Mouse (Mus musculus) MEL (cell line): Measurements from ENCODE around the gene Necab2. TPM values are rescaled to one million over a fixed set of nuclear protein-coding genes. Genes with fewer than 3 reads are reported as not detected.

Experiments used
- DNase-seq: peaks from one replicate; pipeline ENCODE4 v3.0.0; 2011; ENCODE audit warnings: low read depth, low spot score
- H3K27ac ChIP-seq: 2 replicates; pipeline ENCODE4 v1.5.1; 2012; ENCODE audit warnings: low read depth, mild to moderate bottlenecking, control low read depth, low read length, moderate library complexity; ENCODE audit not compliant: control insufficient read depth
- H3K27me3 ChIP-seq, 2 experiments: fragments of 150-350 bp in 1 of 2; sonication (generic) in 1 of 2; 2 replicates each; pipeline ENCODE4 v1.6.1; 2012; ENCODE audit warnings: low read length in 2 of 2, mild to moderate bottlenecking in 2 of 2, improper control_type of control experiment in 1 of 2, moderate library complexity in 1 of 2; ENCODE audit not compliant: insufficient read depth in 2 of 2, control insufficient read depth in 1 of 2
- H3K36me3 ChIP-seq, 2 experiments: 2 replicates each; pipeline ENCODE4 v1.6.1; 2012 to 2014; ENCODE audit warnings: low read length in 2 of 2, improper control_type of control experiment in 1 of 2, inconsistent platforms in 1 of 2, mild to moderate bottlenecking in 1 of 2; ENCODE audit not compliant: insufficient read depth in 2 of 2, control insufficient read depth in 1 of 2
- H3K4me1 ChIP-seq, 2 experiments: fragments of 150-350 bp in 1 of 2; sonication (generic) in 1 of 2; 2 replicates each; pipeline ENCODE4 v1.6.1; 2012; ENCODE audit warnings: low read length in 2 of 2, improper control_type of control experiment in 1 of 2, mild to moderate bottlenecking in 1 of 2; ENCODE audit not compliant: insufficient read depth in 2 of 2, control insufficient read depth in 1 of 2
- H3K4me3 ChIP-seq, 2 experiments: fragments of 150-350 bp in 1 of 2; sonication (generic) in 1 of 2; 2 replicates each; pipeline ENCODE4 v1.5.1; 2012; ENCODE audit warnings: low read depth in 2 of 2, low read length in 2 of 2, mild to moderate bottlenecking in 2 of 2, moderate library complexity in 2 of 2, control low read depth in 1 of 2, improper control_type of control experiment in 1 of 2; ENCODE audit not compliant: control insufficient read depth in 1 of 2, insufficient read depth in 1 of 2
- H3K79me2 ChIP-seq: 2 replicates; pipeline ENCODE4 v1.6.1; 2012; ENCODE audit warnings: mild to moderate bottlenecking, low read length, moderate library complexity; ENCODE audit not compliant: control insufficient read depth, poor library complexity, insufficient read depth
- H3K9ac ChIP-seq: 2 replicates; pipeline ENCODE4 v1.6.1; 2012; ENCODE audit warnings: low read depth, mild to moderate bottlenecking, control low read depth, low read length, moderate library complexity; ENCODE audit not compliant: control insufficient read depth, poor library complexity, severe bottlenecking
- H3K9me3 ChIP-seq: fragments of 150-350 bp; sonication (generic); replicated peaks from 2 replicates; pipeline ENCODE4 v1.6.1; 2012; ENCODE audit warnings: mild to moderate bottlenecking, low read length, improper control_type of control experiment, moderate library complexity; ENCODE audit not compliant: insufficient read depth
- BHLHE40 ChIP-seq: IDR thresholded peaks from 2 replicates; pipeline ENCODE4 v1.6.1; 2012; ENCODE audit warnings: low read depth, mild to moderate bottlenecking, inconsistent platforms, low read length, improper control_type of control experiment, borderline replicate concordance
- JUND ChIP-seq: IDR thresholded peaks from 2 replicates; pipeline ENCODE4 v1.6.1; 2011; ENCODE audit warnings: low read depth, mild to moderate bottlenecking, improper control_type of control experiment, low read length
- MEF2A ChIP-seq: IDR thresholded peaks from 2 replicates; pipeline ENCODE4 v1.6.1; 2014; ENCODE audit warnings: low read depth, mild to moderate bottlenecking, inconsistent platforms, low read length, improper control_type of control experiment; ENCODE audit not compliant: poor library complexity, insufficient replicate concordance, severe bottlenecking; ENCODE audit errors: extremely low read depth
- POLR2AphosphoS5 ChIP-seq: IDR thresholded peaks from 2 replicates; pipeline ENCODE4 v1.6.1; 2012; ENCODE audit warnings: low read depth, borderline replicate concordance, mild to moderate bottlenecking, inconsistent platforms, low read length, moderate library complexity, mixed read lengths
- UBTF ChIP-seq: IDR thresholded peaks from 2 replicates; pipeline ENCODE4 v1.6.1; 2012; ENCODE audit warnings: low read depth, mild to moderate bottlenecking, inconsistent platforms, low read length, improper control_type of control experiment, moderate library complexity, borderline replicate concordance; ENCODE audit not compliant: insufficient read depth
- USF2 ChIP-seq, 2 experiments: IDR thresholded peaks; 2 replicates each; pipeline ENCODE4 v1.6.1; 2011 to 2012; ENCODE audit warnings: improper control_type of control experiment in 2 of 2, low read length in 2 of 2, borderline replicate concordance in 1 of 2, inconsistent platforms in 1 of 2, low read depth in 1 of 2, mild to moderate bottlenecking in 1 of 2; ENCODE audit not compliant: insufficient read depth in 1 of 2
- ZC3H11A ChIP-seq: IDR thresholded peaks from 2 replicates; pipeline ENCODE4 v1.6.1; 2012; ENCODE audit warnings: low read depth, mild to moderate bottlenecking, inconsistent platforms, low read length, improper control_type of control experiment
- ZKSCAN1 ChIP-seq: IDR thresholded peaks from 2 replicates; pipeline ENCODE4 v1.6.1; 2012; ENCODE audit warnings: low read depth, mild to moderate bottlenecking, inconsistent platforms, low read length, improper control_type of control experiment, moderate library complexity
- polyA plus RNA-seq, 2 experiments: library from polyadenylated mRNA; stranded (reverse) in 1 of 2; unstranded in 1 of 2; fragments of >175 nt in 1 of 2; fragments of >200 nt in 1 of 2; gene quantifications; 2 replicates each; pipeline versions ENCODE4 v1.2.1 to v1.2.4; 2012; ENCODE audit warnings: low replicate concordance in 2 of 2, low read depth in 1 of 2; ENCODE audit not compliant: insufficient read length in 2 of 2, insufficient read depth in 1 of 2, missing spikeins in 1 of 2
- total RNA-seq: library from RNA; depleted of rRNA; stranded (reverse); fragments of 300-350 nt; gene quantifications from 2 replicates; pipeline ENCODE4 v1.2.3, GENCODE M21; 2012

The Necab2 gene
- total and polyA plus RNA-seq, 3 experiments, result 0.06 TPM; not detected in 2

DNA sequence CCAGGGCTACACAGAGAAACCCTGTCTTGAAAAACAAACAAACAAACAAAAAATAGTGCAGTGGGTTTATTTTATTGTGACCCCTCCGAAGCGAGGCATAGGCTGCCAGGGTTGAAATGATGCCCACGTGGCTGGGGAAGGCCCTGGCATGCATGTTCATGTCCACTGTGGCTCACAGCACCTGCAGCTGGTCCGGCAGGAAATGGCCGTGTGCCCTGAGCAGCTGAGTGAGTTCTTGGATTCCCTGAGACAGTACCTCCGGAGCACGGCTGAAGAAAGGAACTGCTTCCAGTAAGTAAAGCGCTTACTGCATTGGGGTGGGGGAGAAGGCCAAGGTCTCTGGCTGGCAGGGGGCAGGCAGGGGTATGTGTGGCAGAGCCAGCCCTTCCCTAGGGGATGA lies 21.6 kb downstream of the Necab2 start:
- DNase-seq, result no peak
- no peak overlapping the region for H3K4me3 ChIP-seq
- H3K36me3 ChIP-seq, result no peaks in the 10 kb centered on the region
- no peaks in the 10 kb centered on the region for H3K9me3 ChIP-seq
- 0 out of 4 replicates have a peak, but pooled peaks cover 0 to 4% of the 10 kb centered on the region in 2 experiments for H3K4me1 ChIP-seq
- no peaks in the 10 kb centered on the region; a peak in 1 of 4 replicates for H3K27me3 ChIP-seq
- H3K9ac ChIP-seq, result no peak overlapping the region
- H3K27ac ChIP-seq, result no peak overlapping the region
- no peaks in the 10 kb centered on the region for H3K79me2 ChIP-seq
- TF ChIP-seq JUND (no peak), POLR2AphosphoS5 (no peak), USF2 (IDR thresholded peaks at IDR 0.05; ENCODE audit: borderline replicate concordance in 1 of 2, insufficient read depth in 1 of 2, low read depth in 1 of 2, low read length in 2 of 2) (no peak)

DNA sequence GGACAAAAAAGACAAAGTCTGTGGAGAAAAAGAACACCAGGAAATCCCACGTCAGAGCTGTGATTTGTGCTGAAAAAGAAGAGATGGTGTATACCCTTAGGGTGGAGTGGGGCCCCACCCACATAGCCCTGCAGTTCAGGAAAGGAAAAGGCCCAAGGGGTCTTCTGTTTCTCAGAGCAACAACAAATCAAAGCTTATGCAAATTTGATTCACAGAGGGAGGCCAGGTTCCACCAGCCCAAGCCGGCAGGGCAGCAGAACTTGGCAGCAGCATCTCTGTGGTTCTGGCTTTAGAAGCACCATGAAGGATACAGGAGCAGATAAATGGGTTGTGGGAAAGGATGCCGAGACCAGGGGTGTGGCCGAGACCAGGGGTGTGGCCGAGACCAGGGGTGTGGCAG lies 32.2 kb downstream of the Necab2 start:
- Histone ChIP-seq H3K27ac (no peak overlapping the region), H3K9me3 (no peaks in the 10 kb centered on the region), H3K4me3 (no peak overlapping the region), H3K4me1 (no peaks in the 10 kb centered on the region), H3K79me2 (no peaks in the 10 kb centered on the region), H3K27me3 (peaks cover 0 to 1% of the 10 kb centered on the region in 2 experiments; a peak in 2 of 4 replicates), H3K36me3 (no peaks in the 10 kb centered on the region), H3K9ac (no peak overlapping the region)
- TF ChIP-seq JUND (no peak), UBTF (no peak), MEF2A (no peak), ZC3H11A (no peak)
- DNase-seq, result no peak

DNA sequence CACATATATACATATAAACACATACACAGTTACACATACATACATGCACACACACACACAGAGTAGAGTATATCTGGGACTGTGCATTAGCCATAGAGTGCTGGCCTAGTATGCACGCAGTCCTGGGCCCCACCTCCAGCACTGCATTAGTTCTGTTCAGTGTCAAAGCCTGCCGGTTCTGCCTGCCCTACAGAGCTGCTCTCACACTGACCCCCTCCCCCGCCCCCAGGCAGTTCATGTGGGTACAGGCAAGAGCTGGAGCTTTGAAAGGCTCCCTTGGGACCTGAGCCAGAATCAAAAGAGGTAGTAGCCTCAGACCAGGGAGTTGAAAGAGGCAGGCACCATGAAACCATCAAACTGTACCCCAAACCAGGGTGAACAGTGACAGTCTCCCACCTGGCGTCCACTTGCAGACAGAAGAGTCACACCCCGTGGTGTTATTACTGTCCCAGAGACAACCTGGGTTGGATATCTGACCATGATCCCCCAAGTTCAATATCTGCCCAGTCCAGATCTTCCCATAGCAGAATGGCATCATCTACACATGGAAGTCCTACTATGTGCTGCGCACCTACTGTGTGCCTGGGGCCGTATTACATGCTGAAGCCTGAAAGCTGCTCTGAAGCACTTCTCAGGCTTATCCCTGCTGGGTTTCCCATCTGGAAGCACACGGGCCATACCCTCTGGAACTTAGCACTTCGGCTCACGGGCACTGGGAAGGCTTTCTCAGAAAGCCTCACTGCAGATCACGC lies 37.8 kb downstream of the Necab2 start:
- H3K27me3 ChIP-seq, result peaks cover 0 to 1% of the 10 kb centered on the region in 2 experiments; a peak in 2 of 4 replicates
- H3K27ac ChIP-seq, result no peak overlapping the region
- H3K9ac ChIP-seq, result no peak overlapping the region
- H3K9me3 ChIP-seq, result no peaks in the 10 kb centered on the region
- peaks cover 0 to 13% of the 10 kb centered on the region in 2 experiments; a peak in 2 of 4 replicates for H3K4me1 ChIP-seq
- H3K4me3 ChIP-seq, result no peak overlapping the region
- H3K79me2 ChIP-seq, result no peaks in the 10 kb centered on the region
- TF ChIP-seq ZKSCAN1, result peak; percentile 100
- no peak for TF ChIP-seq BHLHE40
- TF ChIP-seq, all 39 proteins: peak for 1
- H3K36me3 ChIP-seq, result 0 out of 4 replicates have a peak, but pooled peaks cover 0 to 2% of the 10 kb centered on the region in 2 experiments
- DNase-seq, result no peak
